Mouse (Mus musculus) kidney, adult 2 months (tissue): ENCODE data around the gene Iqsec2. TPM values are rescaled to one million over a fixed set of nuclear protein-coding genes. Genes with fewer than 3 reads are reported as not detected.
A peak's percentile ranks its signal among the peaks of the same experiment; 100 is the strongest.

Source experiments
- DNase-seq: peaks from one replicate; pipeline ENCODE4 v3.0.0; 2021
- H3K27ac ChIP-seq: fragments of 200-500 bp; 2 replicates; pipeline ENCODE4 v1.5.1; 2012; ENCODE audit warnings: low read depth, low read length, control low read depth, inconsistent platforms; ENCODE audit not compliant: insufficient read depth
- H3K27me3 ChIP-seq: fragments of 200-500 bp; replicated peaks from 2 replicates; pipeline ENCODE4 v1.6.1; 2012; ENCODE audit warnings: mild to moderate bottlenecking, moderate library complexity, low read length, inconsistent platforms; ENCODE audit not compliant: control insufficient read depth, insufficient read depth
- H3K36me3 ChIP-seq: fragments of 200-500 bp; 2 replicates; pipeline ENCODE4 v1.6.1; 2012; ENCODE audit warnings: mild to moderate bottlenecking, moderate library complexity, low read length, inconsistent platforms; ENCODE audit not compliant: control insufficient read depth, insufficient read depth
- H3K4me1 ChIP-seq: fragments of 200-500 bp; 2 replicates; pipeline ENCODE4 v1.6.1; 2011; ENCODE audit warnings: low read length; ENCODE audit not compliant: control insufficient read depth, insufficient read depth
- H3K4me3 ChIP-seq: fragments of 200-500 bp; 2 replicates; pipeline ENCODE4 v1.5.1; 2011; ENCODE audit warnings: mild to moderate bottlenecking, low read depth, low read length, control low read depth; ENCODE audit not compliant: insufficient read depth
- CTCF ChIP-seq: fragments of 200-500 bp; conservative IDR thresholded peaks from 2 replicates; pipeline ENCODE4 v1.5.1; 2011; ENCODE audit warnings: low read depth, mild to moderate bottlenecking, control low read depth, low read length, moderate library complexity, mixed read lengths; ENCODE audit not compliant: insufficient read depth, insufficient read length
- POLR2A ChIP-seq: fragments of 200-500 bp; IDR thresholded peaks from one replicate; pipeline ENCODE4 v1.6.1; 2011; ENCODE audit warnings: low read depth, low read length, control low read depth
- WGBS: fragments of 180-500 bp; shearing (Covaris S2); methylation state at CpG from one replicate; pipeline ENCODE4 v1.1.7; 2018; 5-methylcytosine and 5-hydroxymethylcytosine counted together
- polyA plus RNA-seq: library from polyadenylated mRNA; depleted of rRNA; stranded (reverse); fragments of >200 nt; gene quantifications from 2 replicates; pipeline ENCODE4 v1.2.3, GENCODE M21; 2012

Iqsec2 gene
- polyA plus RNA-seq, 1 experiment: 89.8 TPM

GRCm38 (mm10) chrX:152203247-152203646 lies 59.2 kb downstream of the Iqsec2 start:
- DNase-seq: no peak

GRCm38 (mm10) chrX:152205486-152205885 lies 61.4 kb downstream of the Iqsec2 start:
- TF ChIP-seq POLR2A (no peak), CTCF (no peak)
- Histone ChIP-seq H3K4me1 (peaks cover 7% of the 10 kb centered on the region; the same call in 1 of the 2 replicates), H3K36me3 (no peaks in the 10 kb centered on the region; the same call in 1 of the 2 replicates), H3K27ac (peak overlapping the region; percentile 31), H3K4me3 (no peak overlapping the region), H3K27me3 (no peaks in the 10 kb centered on the region)
- 84% methylated on average over 1 of the region's 1 CpGs for WGBS
- DNase-seq: peak; percentile 63

More at GRCm38 (mm10) chrX:152203247-152203646, 59.2 kb downstream of the Iqsec2 start:
- Histone ChIP-seq H3K4me3 (no peak overlapping the region), H3K36me3 (no peaks in the 10 kb centered on the region), H3K27ac (no peak overlapping the region), H3K27me3 (no peaks in the 10 kb centered on the region), H3K4me1 (peaks cover 9% of the 10 kb centered on the region; the same call in 1 of the 2 replicates)
- WGBS: 86% methylated on average over 4 of the region's 4 CpGs
- TF ChIP-seq CTCF (no peak), POLR2A (no peak)

- no peak for TF ChIP-seq CTCF
- TF ChIP-seq POLR2A: no peak
- Histone ChIP-seq H3K27me3 (no peaks in the 10 kb centered on the region), H3K36me3 (no peaks in the 10 kb centered on the region; the same call in 1 of the 2 replicates), H3K4me1 (no peaks in the 10 kb centered on the region), H3K27ac (no peak overlapping the region), H3K4me3 (no peak overlapping the region)
- DNase-seq: no peak
- 85% methylated on average over 1 of the region's 1 CpGs for WGBS
Measured at GRCm38 (mm10) chrX:152214703-152215102, 70.6 kb downstream of the Iqsec2 start.

DNA sequence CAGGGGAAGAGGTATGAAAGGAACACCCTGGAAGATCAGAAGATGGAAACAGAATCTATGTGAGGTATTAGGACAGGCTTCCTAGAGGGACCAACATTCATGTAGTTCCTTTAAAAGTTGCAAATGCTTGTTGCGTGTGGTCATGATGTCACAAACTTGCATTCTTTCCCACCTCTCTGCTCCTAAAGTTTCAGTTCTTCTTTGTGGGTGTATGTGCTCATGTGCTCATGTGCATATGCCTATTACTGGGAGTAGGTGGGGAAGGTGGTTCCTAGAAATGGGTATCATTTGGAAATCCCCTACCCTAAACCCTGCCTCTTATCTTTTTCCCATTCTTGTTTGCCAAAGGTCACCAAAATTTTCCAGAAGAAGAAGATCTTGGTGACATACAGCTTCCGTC lies 74.5 kb downstream of the Iqsec2 start:
- no peak for DNase-seq
- Histone ChIP-seq H3K27ac (no peak overlapping the region), H3K4me1 (no peaks in the 10 kb centered on the region), H3K27me3 (no peaks in the 10 kb centered on the region), H3K36me3 (no peaks in the 10 kb centered on the region; the same call in 1 of the 2 replicates), H3K4me3 (no peak overlapping the region)
- TF ChIP-seq CTCF (no peak), POLR2A (no peak)
- 88% methylated on average over 2 of the region's 2 CpGs for WGBS

DNA sequence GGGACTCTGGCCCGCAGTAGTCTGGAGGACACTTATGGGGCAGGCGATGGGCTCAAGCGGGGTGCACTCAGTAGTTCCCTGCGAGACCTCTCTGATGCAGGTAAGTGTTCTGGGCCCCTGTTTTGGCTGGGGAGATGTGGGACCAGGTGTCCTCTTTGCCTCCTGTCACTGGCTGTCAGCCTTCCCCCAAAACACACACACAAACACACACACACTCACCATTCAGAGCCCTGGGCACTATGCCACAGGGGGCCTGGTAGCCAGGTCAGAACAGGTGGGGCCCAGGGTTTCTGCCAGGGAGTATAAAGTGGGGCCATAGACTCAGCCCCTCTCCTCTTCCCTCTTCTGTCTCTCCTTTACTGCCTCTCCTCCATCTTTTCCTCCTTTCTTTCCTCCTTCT lies 77.7 kb downstream of the Iqsec2 start:
- no peaks in the 10 kb centered on the region for H3K27me3 ChIP-seq
- no peaks in the 10 kb centered on the region; the same call in 1 of the 2 replicates for H3K36me3 ChIP-seq
- H3K4me3 ChIP-seq: no peak overlapping the region
- H3K4me1 ChIP-seq: peaks cover 6% of the 10 kb centered on the region; the same call in 1 of the 2 replicates
- DNase-seq: no peak
- H3K27ac ChIP-seq: no peak overlapping the region
- TF ChIP-seq CTCF (no peak), POLR2A (no peak)
- 72% methylated on average over 4 of the region's 4 CpGs for WGBS

DNA sequence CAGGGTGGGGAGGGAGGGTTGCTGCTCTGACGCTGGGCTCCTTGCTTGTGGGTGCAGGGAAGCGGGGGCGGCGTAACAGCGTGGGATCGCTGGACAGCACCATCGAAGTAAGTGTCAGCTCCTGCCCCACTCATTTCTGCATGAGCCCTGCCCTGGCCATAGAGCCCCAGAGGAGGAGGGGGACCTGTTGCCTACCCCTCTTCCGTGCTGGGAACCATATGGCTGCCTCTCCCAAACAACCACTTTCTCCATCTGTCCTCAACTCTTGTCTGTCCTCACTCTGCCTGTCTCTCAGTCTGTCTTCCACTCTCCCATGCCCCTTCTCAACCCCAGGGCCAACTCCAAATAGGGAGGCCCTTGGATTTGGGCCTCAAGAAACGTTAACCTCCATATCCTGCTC lies 78.2 kb downstream of the Iqsec2 start:
- Histone ChIP-seq H3K27ac (no peak overlapping the region), H3K4me1 (peaks cover 6% of the 10 kb centered on the region; the same call in 1 of the 2 replicates), H3K27me3 (no peaks in the 10 kb centered on the region), H3K4me3 (no peak overlapping the region), H3K36me3 (no peaks in the 10 kb centered on the region)
- no peak for DNase-seq
- WGBS: 60% methylated on average over 8 of the region's 9 CpGs
- TF ChIP-seq CTCF (no peak), POLR2A (no peak)

DNA sequence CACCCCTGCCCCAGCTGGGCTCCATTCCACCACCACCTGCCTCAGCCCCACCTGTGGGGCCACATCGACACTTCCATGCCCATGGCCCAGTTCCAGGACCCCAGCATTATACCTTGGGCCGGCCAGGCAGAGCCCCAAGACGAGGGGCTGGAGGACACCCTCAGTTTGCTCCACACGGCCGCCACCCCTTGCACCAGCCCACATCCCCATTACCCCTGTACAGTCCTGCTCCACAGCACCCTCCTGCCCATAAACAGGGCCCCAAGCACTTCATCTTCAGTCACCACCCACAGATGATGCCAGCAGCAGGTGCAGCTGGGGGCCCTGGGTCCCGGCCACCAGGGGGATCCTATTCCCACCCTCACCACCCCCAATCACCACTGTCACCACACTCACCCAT lies 79.2 kb downstream of the Iqsec2 start:
- WGBS: 81% methylated on average over 5 of the region's 6 CpGs
- Histone ChIP-seq H3K4me1 (peaks cover 6% of the 10 kb centered on the region; the same call in 1 of the 2 replicates), H3K36me3 (no peaks in the 10 kb centered on the region), H3K4me3 (no peak overlapping the region), H3K27ac (no peak overlapping the region), H3K27me3 (no peaks in the 10 kb centered on the region)
- DNase-seq: no peak
- TF ChIP-seq CTCF (no peak), POLR2A (no peak)
